Mouse (Mus musculus): ENCODE data around the gene Abhd2. TPM values are rescaled to one million over a fixed set of nuclear protein-coding genes. Genes with fewer than 3 reads are reported as not detected.

Gene Abhd2
- polyA plus RNA-seq, 1 experiment from 2014 or later, result 23.1 TPM

DNA sequence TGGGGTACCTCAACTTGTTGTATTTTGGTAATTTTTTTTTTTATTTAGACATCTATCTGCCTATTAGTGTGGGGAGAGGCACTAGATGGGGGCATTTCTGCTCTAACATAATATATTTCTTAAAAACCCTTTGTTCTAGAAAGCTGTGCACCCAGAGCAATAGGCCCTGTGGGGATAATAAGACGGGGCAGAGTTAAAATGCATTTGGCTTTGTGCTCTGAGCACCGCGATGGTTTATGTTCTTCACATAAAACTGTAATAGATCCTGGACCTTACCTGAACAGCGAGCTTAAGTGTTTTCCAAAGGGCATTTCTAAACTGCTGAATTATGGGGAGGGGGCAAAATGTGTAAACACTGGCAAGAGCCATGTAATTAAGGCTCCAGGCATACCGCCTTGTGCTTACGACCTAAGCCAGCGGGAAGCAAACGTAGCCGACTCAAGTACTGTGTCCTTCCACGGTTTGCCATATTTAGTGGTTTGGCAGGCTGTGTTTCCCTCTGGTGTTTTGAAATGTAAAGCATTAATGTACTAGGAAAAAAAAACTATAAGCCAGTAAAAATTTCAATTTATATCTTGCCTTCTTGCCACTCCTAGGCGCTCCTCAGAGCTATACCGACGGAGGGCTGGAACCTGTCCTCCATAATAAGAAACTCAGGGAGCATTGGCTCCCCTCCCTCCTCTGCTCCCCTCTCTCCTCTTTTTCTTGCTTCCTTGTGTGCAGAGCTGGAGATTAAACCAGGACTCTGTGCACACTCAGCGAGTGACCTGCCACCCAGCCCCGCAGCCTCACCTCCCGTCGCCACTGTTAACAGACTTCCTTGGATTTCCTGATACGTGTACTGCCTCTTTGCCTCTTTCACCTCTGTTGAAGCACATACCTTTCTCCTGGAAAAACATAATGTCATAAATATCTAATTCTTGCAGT is 141.7 kb downstream of the Abhd2 start:
- Histone ChIP-seq H3K4me1 (replicated peaks; ENCODE audit: control insufficient read depth, insufficient read depth, low read length) (no peaks in the 10 kb centered on the region), H3K4me3 (replicated peaks; ENCODE audit: low read length) (no peak overlapping the region), H3K4me2 (ENCODE audit: low read length) (no peak overlapping the region), H3K27ac (ENCODE audit: low read length) (no peak overlapping the region), H3K9me3 (ENCODE audit: control insufficient read depth, low read length) (no peaks in the 10 kb centered on the region), H3K36me3 (ENCODE audit: control insufficient read depth, insufficient read depth) (no peaks in the 10 kb centered on the region), H3K9ac (replicated peaks; ENCODE audit: low read depth, low read length) (no peak overlapping the region), H3K27me3 (replicated peaks; ENCODE audit: control insufficient read depth, insufficient read depth, low read length) (no peaks in the 10 kb centered on the region)
- 84% methylated on average over 18 of the region's 18 CpGs for WGBS
- no peak for ATAC-seq

Other genes with a start within 250 kb of the Abhd2 start
- 0.10 and 1.1 TPM in 2 replicates for gene Acan, start 219.7 kb upstream of the Abhd2 start, polyA plus RNA-seq (2015; fragmentation: Nextera tagmentation; extraction: Ambion mirVana)
- 1.7 and 3.4 TPM in 2 replicates for gene Hapln3, start 142.2 kb upstream of the Abhd2 start, polyA plus RNA-seq (2015; fragmentation: Nextera tagmentation; extraction: Ambion mirVana)
- gene Mfge8, start 124.1 kb upstream of the Abhd2 start, polyA plus RNA-seq (2015; fragmentation: Nextera tagmentation; extraction: Ambion mirVana), result 185 and 210 TPM in 2 replicates
- 71.6 and 94.9 TPM in 2 replicates for gene Rlbp1, start 113.8 kb downstream of the Abhd2 start, polyA plus RNA-seq (2015; fragmentation: Nextera tagmentation; extraction: Ambion mirVana)
- 6.6 and 6.9 TPM in 2 replicates for gene Fanci, start 118.7 kb downstream of the Abhd2 start, polyA plus RNA-seq (2015; fragmentation: Nextera tagmentation; extraction: Ambion mirVana)
- 29.5 and 34.6 TPM in 2 replicates for gene Polg, start 193.2 kb downstream of the Abhd2 start, polyA plus RNA-seq (2015; fragmentation: Nextera tagmentation; extraction: Ambion mirVana)